Mouse (Mus musculus): ENCODE data around the gene Dock1.

The Dock1 gene

GRCm38 (mm10) chr7:134943701-134944100, 273.2 kb downstream of the Dock1 start:
- no peak for DNase-seq (ENCODE audit: low read depth in 1 of 2, low spot score in 2 of 2)

- DNase-seq (ENCODE audit: low read depth in 1 of 2, low spot score in 2 of 2), result no peak
Observed at GRCm38 (mm10) chr7:134945925-134946716, 275.7 kb downstream of the Dock1 start.

GRCm38 (mm10) chr7:134959086-134959485, 288.6 kb downstream of the Dock1 start:
- DNase-seq (ENCODE audit: low read depth in 1 of 2, low spot score in 2 of 2), result no peak

GRCm38 (mm10) chr7:134960871-134961270, 290.4 kb downstream of the Dock1 start:
- no peak for DNase-seq (ENCODE audit: low read depth in 1 of 2, low spot score in 2 of 2)

- no peak for DNase-seq (ENCODE audit: low read depth in 1 of 2, low spot score in 2 of 2)
Observed at GRCm38 (mm10) chr7:134961608-134962007, 291.2 kb downstream of the Dock1 start.

GRCm38 (mm10) chr7:134990244-134990643, 319.8 kb downstream of the Dock1 start:
- no peak for DNase-seq (ENCODE audit: low read depth in 1 of 2, low spot score in 2 of 2)

GRCm38 (mm10) chr7:134990911-134991310, 320.5 kb downstream of the Dock1 start:
- DNase-seq (ENCODE audit: low read depth in 1 of 2, low spot score in 2 of 2), result no peak

- DNase-seq (ENCODE audit: low read depth in 1 of 2, low spot score in 2 of 2), result no peak
Observed at GRCm38 (mm10) chr7:134994983-134995382, 324.5 kb downstream of the Dock1 start.

- DNase-seq (ENCODE audit: low read depth in 1 of 2, low spot score in 2 of 2), result no peak
Observed at GRCm38 (mm10) chr7:135002216-135002615, 331.8 kb downstream of the Dock1 start.

GRCm38 (mm10) chr7:135002891-135003290, 332.4 kb downstream of the Dock1 start:
- no peak for DNase-seq (ENCODE audit: low read depth in 1 of 2, low spot score in 2 of 2)

- DNase-seq (ENCODE audit: low read depth in 1 of 2, low spot score in 2 of 2), result no peak
Observed at GRCm38 (mm10) chr7:135005964-135006560, 335.6 kb downstream of the Dock1 start.

- no peak for DNase-seq (ENCODE audit: low read depth in 1 of 2, low spot score in 2 of 2)
Observed at GRCm38 (mm10) chr7:135008021-135008420, 337.6 kb downstream of the Dock1 start.

- no peak for DNase-seq (ENCODE audit: low read depth in 1 of 2, low spot score in 2 of 2)
Observed at GRCm38 (mm10) chr7:135010997-135011396, 340.5 kb downstream of the Dock1 start.

- no peak for DNase-seq (ENCODE audit: low read depth in 1 of 2, low spot score in 2 of 2)
Observed at GRCm38 (mm10) chr7:135017531-135017930, 347.1 kb downstream of the Dock1 start.

- no peak for DNase-seq (ENCODE audit: low read depth in 1 of 2, low spot score in 2 of 2)
Observed at GRCm38 (mm10) chr7:135020762-135021161, 350.3 kb downstream of the Dock1 start.

GRCm38 (mm10) chr7:135021544-135022100, 351.2 kb downstream of the Dock1 start:
- DNase-seq (ENCODE audit: low read depth in 1 of 2, low spot score in 2 of 2), result no peak

GRCm38 (mm10) chr7:135024531-135024930, 354.1 kb downstream of the Dock1 start:
- no peak for DNase-seq (ENCODE audit: low read depth in 1 of 2, low spot score in 2 of 2)

GRCm38 (mm10) chr7:135028716-135029115, 358.3 kb downstream of the Dock1 start:
- DNase-seq (ENCODE audit: low read depth in 1 of 2, low spot score in 2 of 2), result no peak

- DNase-seq (ENCODE audit: low read depth in 1 of 2, low spot score in 2 of 2), result no peak
Observed at GRCm38 (mm10) chr7:135029136-135029535, 358.7 kb downstream of the Dock1 start.

GRCm38 (mm10) chr7:135031466-135031865, 361.0 kb downstream of the Dock1 start:
- DNase-seq (ENCODE audit: low read depth in 1 of 2, low spot score in 2 of 2), result no peak

GRCm38 (mm10) chr7:135034811-135035210, 364.4 kb downstream of the Dock1 start:
- DNase-seq (ENCODE audit: low read depth in 1 of 2, low spot score in 2 of 2), result no peak

- DNase-seq (ENCODE audit: low read depth in 1 of 2, low spot score in 2 of 2), result no peak
Observed at GRCm38 (mm10) chr7:135035651-135036050, 365.2 kb downstream of the Dock1 start.

Measured in monocyte, adult 2 months (primary cell).